Mouse (Mus musculus) liver, postnatal 0 days (tissue): ENCODE data around the gene Gp1ba.

Experiments
- CTCF ChIP-seq: sonication (generic); IDR thresholded peaks from 2 replicates; pipeline ENCODE4 v1.5.1; 2016; ENCODE audit warnings: antibody characterized with exemption, low read depth
- EP300 ChIP-seq: IDR thresholded peaks from 2 replicates; pipeline ENCODE4 v1.6.1; 2016; ENCODE audit warnings: antibody characterized with exemption, low read depth, mild to moderate bottlenecking

- no peak for TF ChIP-seq CTCF
- TF ChIP-seq EP300 = no peak
Measured at GRCm38 (mm10) chr11:70671333-70672047, 32.6 kb downstream of the Gp1ba start.
